Mouse (Mus musculus) embryonic facial prominence, embryonic 14.5 days (tissue): ENCODE measurements around the gene Rab7b. TPM values are rescaled to one million over a fixed set of nuclear protein-coding genes. Genes with fewer than 3 reads are reported as not detected.
A peak's percentile ranks its signal among the peaks of the same experiment; 100 is the strongest.

Source experiments
- ATAC-seq: fragments of 200-750 bp; cut with Nextera tagmentation; 2 replicates; pipeline ENCODE4 v1.8.0; 2017; ENCODE audit warnings: low read depth, moderate number of reproducible peaks, moderate TSS enrichment
- DNase-seq: peaks from one replicate; pipeline ENCODE4 v3.0.0-alpha.2; 2015; ENCODE audit warnings: low spot score
- H3K27ac ChIP-seq: fragments of 300-500 bp; sonication (generic); replicated peaks from 2 replicates; pipeline ENCODE4 v1.5.1; 2014; ENCODE audit warnings: low read depth, mild to moderate bottlenecking, low read length, moderate library complexity
- H3K27me3 ChIP-seq: fragments of 300-500 bp; sonication (generic); replicated peaks from 2 replicates; pipeline ENCODE4 v1.6.1; 2014; ENCODE audit warnings: low read length; ENCODE audit not compliant: control insufficient read depth, insufficient read depth
- H3K36me3 ChIP-seq: fragments of 300-500 bp; sonication (generic); 2 replicates; pipeline ENCODE4 v1.6.1; 2014; ENCODE audit warnings: low read length, mixed read lengths; ENCODE audit not compliant: control insufficient read depth, insufficient read depth
- H3K4me1 ChIP-seq: fragments of 300-500 bp; sonication (generic); 2 replicates; pipeline ENCODE4 v1.6.1; 2014; ENCODE audit warnings: antibody characterized with exemption, low read length; ENCODE audit not compliant: control insufficient read depth, insufficient read depth
- H3K4me2 ChIP-seq: fragments of 300-500 bp; sonication (generic); 2 replicates; pipeline ENCODE4 v1.6.1; 2014; ENCODE audit warnings: low read depth, mild to moderate bottlenecking, low read length, moderate library complexity, mixed read lengths
- H3K4me3 ChIP-seq: fragments of 300-500 bp; sonication (generic); 2 replicates; pipeline ENCODE4 v1.5.1; 2014; ENCODE audit warnings: low read depth, mild to moderate bottlenecking, low read length
- H3K9ac ChIP-seq: fragments of 300-500 bp; sonication (generic); 2 replicates; pipeline ENCODE4 v1.6.1; 2014; ENCODE audit warnings: low read depth, mild to moderate bottlenecking, low read length, moderate library complexity, mixed read lengths
- H3K9me3 ChIP-seq: fragments of 300-500 bp; sonication (generic); 2 replicates; pipeline ENCODE4 v1.6.1; 2016; ENCODE audit warnings: low read length; ENCODE audit not compliant: control insufficient read depth
- WGBS: fragments of 180-500 bp; shearing (Covaris S2); extraction: QIAGEN DNeasy Blood & Tissue Kit; methylation state at CpG from one replicate; pipeline ENCODE4 v1.1.7; 2014; 5-methylcytosine and 5-hydroxymethylcytosine counted together
- polyA plus RNA-seq: library from polyadenylated mRNA; unstranded; fragments of >200 nt; fragmentation: Nextera tagmentation; extraction: Ambion mirVana; gene quantifications from 2 replicates; pipeline ENCODE4 v1.2.1, GENCODE M21; 2014

The Rab7b gene
- polyA plus RNA-seq, 1 experiment from 2014 or later = 10.6 TPM

GRCm38 (mm10) chr1:131679644-131680043 lies 8.9 kb upstream of the Rab7b start:
- 79% methylated on average over 5 of the region's 5 CpGs for WGBS
- DNase-seq = no peak
- no peak overlapping the region for H3K27ac ChIP-seq

GRCm38 (mm10) chr1:131687739-131688138 lies 756 bp upstream of the Rab7b start:
- DNase-seq (no peak), ATAC-seq (no peak)
- H3K4me2 ChIP-seq = no peak overlapping the region
- peaks cover 10% of the 10 kb centered on the region; the same call in 1 of the 2 replicates for H3K4me1 ChIP-seq
- 98% methylated on average over 2 of the region's 2 CpGs for WGBS
- H3K27ac ChIP-seq = no peak overlapping the region
- no peaks in the 10 kb centered on the region for H3K9me3 ChIP-seq
- no peak overlapping the region for H3K4me3 ChIP-seq
- no peak overlapping the region for H3K9ac ChIP-seq
- H3K36me3 ChIP-seq = no peaks in the 10 kb centered on the region
- H3K27me3 ChIP-seq = no peaks in the 10 kb centered on the region

More at GRCm38 (mm10) chr1:131679644-131680043, 8.9 kb upstream of the Rab7b start:
- H3K9me3 ChIP-seq = 0 out of 2 replicates have a peak, but pooled peaks cover 4% of the 10 kb centered on the region
- ATAC-seq = no peak
- no peaks in the 10 kb centered on the region for H3K27me3 ChIP-seq
- no peak overlapping the region for H3K4me3 ChIP-seq
- no peaks in the 10 kb centered on the region for H3K36me3 ChIP-seq
- no peak overlapping the region for H3K4me2 ChIP-seq
- no peaks in the 10 kb centered on the region for H3K4me1 ChIP-seq
- H3K9ac ChIP-seq = no peak overlapping the region

- Histone ChIP-seq H3K27me3 (no peaks in the 10 kb centered on the region), H3K4me1 (peaks cover 10% of the 10 kb centered on the region; the same call in 1 of the 2 replicates), H3K27ac (peak overlapping the region; percentile 28; the same call in 1 of the 2 replicates), H3K4me3 (peak overlapping the region; percentile 17; the same call in 1 of the 2 replicates), H3K36me3 (no peaks in the 10 kb centered on the region), H3K4me2 (peak overlapping the region; percentile 24; the same call in 1 of the 2 replicates), H3K9ac (no peak overlapping the region), H3K9me3 (no peaks in the 10 kb centered on the region)
- WGBS = 66% methylated on average over 3 of the region's 3 CpGs
- ATAC-seq = no peak
- peak; percentile 42 for DNase-seq
These were observed 521 bp downstream of the Rab7b start for GRCm38 (mm10) chr1:131689016-131689415.

GRCm38 (mm10) chr1:131689899-131690298 lies 1.4 kb downstream of the Rab7b start:
- H3K9ac ChIP-seq = no peak overlapping the region
- H3K4me3 ChIP-seq = no peak overlapping the region
- H3K4me2 ChIP-seq = no peak overlapping the region
- H3K27me3 ChIP-seq = no peaks in the 10 kb centered on the region
- H3K9me3 ChIP-seq = no peaks in the 10 kb centered on the region
- ATAC-seq = 0 out of 2 replicates have a peak, but pooled peaks have one; percentile 19
- peaks cover 10% of the 10 kb centered on the region; the same call in 1 of the 2 replicates for H3K4me1 ChIP-seq
- no peaks in the 10 kb centered on the region for H3K36me3 ChIP-seq
- DNase-seq = peak; percentile 41
- WGBS = 72% methylated on average over 5 of the region's 5 CpGs
- H3K27ac ChIP-seq = peak overlapping the region; percentile 61

GRCm38 (mm10) chr1:131690435-131690834 lies 1.9 kb downstream of the Rab7b start:
- peak; percentile 89 for ATAC-seq
- DNase-seq = peak; percentile 77
- WGBS = 56% methylated on average over 3 of the region's 3 CpGs

GRCm38 (mm10) chr1:131691356-131691755 lies 2.9 kb downstream of the Rab7b start:
- Histone ChIP-seq H3K27me3 (no peaks in the 10 kb centered on the region), H3K4me3 (no peak overlapping the region), H3K36me3 (no peaks in the 10 kb centered on the region), H3K27ac (no peak overlapping the region), H3K9ac (no peak overlapping the region), H3K4me1 (peaks cover 10% of the 10 kb centered on the region; the same call in 1 of the 2 replicates), H3K4me2 (no peak overlapping the region), H3K9me3 (no peaks in the 10 kb centered on the region)
- DNase-seq = no peak
- ATAC-seq = no peak

More at GRCm38 (mm10) chr1:131690435-131690834, 1.9 kb downstream of the Rab7b start:
- Histone ChIP-seq H3K9ac (no peak overlapping the region), H3K9me3 (no peaks in the 10 kb centered on the region), H3K4me2 (0 out of 2 replicates have a peak overlapping the region, but pooled peaks have one; percentile 7), H3K27ac (peak overlapping the region; percentile 61; the same call in 1 of the 2 replicates), H3K36me3 (no peaks in the 10 kb centered on the region), H3K27me3 (no peaks in the 10 kb centered on the region), H3K4me1 (peaks cover 10% of the 10 kb centered on the region; the same call in 1 of the 2 replicates), H3K4me3 (no peak overlapping the region)

- ATAC-seq = no peak
- H3K36me3 ChIP-seq = no peaks in the 10 kb centered on the region
- H3K9ac ChIP-seq = no peak overlapping the region
- no peak overlapping the region for H3K27ac ChIP-seq
- no peak overlapping the region for H3K4me2 ChIP-seq
- WGBS = 69% methylated on average over 2 of the region's 2 CpGs
- H3K9me3 ChIP-seq = no peaks in the 10 kb centered on the region
- peaks cover 8% of the 10 kb centered on the region; the same call in 1 of the 2 replicates for H3K4me1 ChIP-seq
- no peak for DNase-seq
- no peaks in the 10 kb centered on the region for H3K27me3 ChIP-seq
- H3K4me3 ChIP-seq = no peak overlapping the region
These were observed 6.8 kb downstream of the Rab7b start for GRCm38 (mm10) chr1:131695308-131695707.

GRCm38 (mm10) chr1:131696325-131696724 lies 7.8 kb downstream of the Rab7b start:
- ATAC-seq = no peak
- DNase-seq = peak; percentile 53
- H3K9ac ChIP-seq = no peak overlapping the region
- H3K36me3 ChIP-seq = no peaks in the 10 kb centered on the region
- H3K4me3 ChIP-seq = no peak overlapping the region
- H3K9me3 ChIP-seq = no peaks in the 10 kb centered on the region
- H3K27me3 ChIP-seq = no peaks in the 10 kb centered on the region
- H3K27ac ChIP-seq = no peak overlapping the region
- no peaks in the 10 kb centered on the region; the same call in 1 of the 2 replicates for H3K4me1 ChIP-seq
- 26% methylated on average over 4 of the region's 4 CpGs for WGBS
- no peak overlapping the region for H3K4me2 ChIP-seq

- no peak for DNase-seq
- Histone ChIP-seq H3K36me3 (no peaks in the 10 kb centered on the region), H3K4me1 (no peaks in the 10 kb centered on the region), H3K9me3 (no peaks in the 10 kb centered on the region), H3K9ac (no peak overlapping the region), H3K4me3 (no peak overlapping the region), H3K27ac (no peak overlapping the region), H3K4me2 (no peak overlapping the region), H3K27me3 (no peaks in the 10 kb centered on the region)
- ATAC-seq = no peak
- 83% methylated on average over 3 of the region's 3 CpGs for WGBS
These were observed 10.3 kb downstream of the Rab7b start for GRCm38 (mm10) chr1:131698770-131699169.
